Mouse (Mus musculus) lung, postnatal 0 days (tissue): Measurements from ENCODE around the gene Hes5. TPM values are rescaled to one million over a fixed set of nuclear protein-coding genes. Genes with fewer than 3 reads are reported as not detected.
A peak's percentile ranks its signal among the peaks of the same experiment; 100 is the strongest.

ENCODE experiments used
- ATAC-seq: fragments of 200-750 bp; cut with Nextera tagmentation; 2 replicates; pipeline ENCODE4 v1.8.0; 2017; ENCODE audit warnings: moderate library complexity
- DNase-seq: peaks from one replicate; pipeline ENCODE4 v3.0.0-alpha.2; 2016; ENCODE audit warnings: low spot score
- H3K27ac ChIP-seq: fragments of 300-500 bp; sonication (generic); 2 replicates; pipeline ENCODE4 v1.5.1; 2014; ENCODE audit warnings: antibody characterized with exemption, mild to moderate bottlenecking, low read length, mixed read lengths
- H3K27me3 ChIP-seq: fragments of 300-500 bp; sonication (generic); replicated peaks from 2 replicates; pipeline ENCODE4 v1.6.1; 2014; ENCODE audit warnings: low read length, mixed read lengths; ENCODE audit not compliant: insufficient read depth
- H3K36me3 ChIP-seq: fragments of 300-500 bp; sonication (generic); 2 replicates; pipeline ENCODE4 v1.6.1; 2014; ENCODE audit warnings: low read length, mixed read lengths; ENCODE audit not compliant: insufficient read depth
- H3K4me1 ChIP-seq: fragments of 300-500 bp; sonication (generic); 2 replicates; pipeline ENCODE4 v1.6.1; 2014; ENCODE audit warnings: antibody characterized with exemption, low read depth, low read length, mixed read lengths; ENCODE audit not compliant: insufficient read depth
- H3K4me2 ChIP-seq: fragments of 300-500 bp; sonication (generic); replicated peaks from 2 replicates; pipeline ENCODE4 v1.6.1; 2014; ENCODE audit warnings: low read depth, mild to moderate bottlenecking, low read length, moderate library complexity, mixed read lengths
- H3K4me3 ChIP-seq: fragments of 300-500 bp; sonication (generic); 2 replicates; pipeline ENCODE4 v1.5.1; 2014; ENCODE audit warnings: low read depth, low read length
- H3K9ac ChIP-seq: fragments of 300-500 bp; sonication (generic); replicated peaks from 2 replicates; pipeline ENCODE4 v1.6.1; 2014; ENCODE audit warnings: low read depth, mild to moderate bottlenecking
- H3K9me3 ChIP-seq: fragments of 300-500 bp; sonication (generic); 2 replicates; pipeline ENCODE4 v1.6.1; 2016; ENCODE audit warnings: low read length, mixed read lengths
- CTCF ChIP-seq: IDR thresholded peaks from 2 replicates; pipeline ENCODE4 v1.5.1; 2016; ENCODE audit warnings: antibody characterized with exemption, mild to moderate bottlenecking
- EP300 ChIP-seq: IDR thresholded peaks from 2 replicates; pipeline ENCODE4 v1.6.1; 2016; ENCODE audit warnings: antibody characterized with exemption, mild to moderate bottlenecking, control low read depth
- WGBS: fragments of 180-500 bp; shearing (Covaris S2); extraction: QIAGEN DNeasy Blood & Tissue Kit; methylation state at CpG from one replicate; pipeline ENCODE4 v1.1.7; 2014; 5-methylcytosine and 5-hydroxymethylcytosine counted together
- polyA plus RNA-seq: library from polyadenylated mRNA; unstranded; fragments of >200 nt; fragmentation: Nextera tagmentation; extraction: Ambion mirVana; gene quantifications from 2 replicates; pipeline ENCODE4 v1.2.1, GENCODE M21; 2015

The Hes5 gene
- polyA plus RNA-seq = 0.10 TPM in 1 of 2 replicates, not detected in the other

DNA sequence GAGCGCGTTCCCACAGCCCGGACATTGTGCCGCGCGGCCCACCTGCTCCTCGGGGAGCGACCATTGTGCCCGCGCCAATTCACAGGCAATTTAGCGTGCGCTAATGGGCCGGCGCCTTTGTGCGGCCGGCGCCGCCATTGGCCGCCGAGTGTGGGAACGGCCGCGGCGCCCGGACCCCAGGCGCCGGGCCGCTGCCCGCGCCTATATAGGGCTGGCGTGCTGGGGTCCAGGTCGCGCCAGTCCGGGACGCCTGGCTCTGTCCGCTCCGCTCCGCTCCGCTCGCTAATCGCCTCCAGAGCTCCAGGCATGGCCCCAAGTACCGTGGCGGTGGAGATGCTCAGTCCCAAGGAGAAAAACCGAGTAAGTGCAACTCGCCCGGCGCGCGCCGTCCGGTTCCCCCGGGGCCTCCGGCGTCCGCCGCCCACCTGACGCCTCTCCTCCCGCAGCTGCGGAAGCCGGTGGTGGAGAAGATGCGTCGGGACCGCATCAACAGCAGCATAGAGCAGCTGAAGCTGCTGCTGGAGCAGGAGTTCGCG is at the start of gene Hes5:
Gene Hes5, plus strand, starts transcription at position 234 of the 536 bp plus-strand sequence.
- DNase-seq (no peak), ATAC-seq (no peak)
- 1% methylated on average over 49 of the region's 65 CpGs for WGBS
- Histone ChIP-seq H3K4me3 (peak within 1 kb of the TSS; percentile 33), H3K27ac (no peak within 1 kb of the TSS), H3K9ac (no peak within 1 kb of the TSS), H3K4me2 (peak within 1 kb of the TSS; percentile 70), H3K36me3 (no peaks in the 10 kb centered on the region), H3K9me3 (no peaks in the 10 kb centered on the region), H3K4me1 (peaks cover 3% of the 10 kb centered on the region; the same call in 1 of the 2 replicates), H3K27me3 (peaks cover 51% of the 10 kb centered on the region)
- TF ChIP-seq CTCF = no peak
- no peak for TF ChIP-seq EP300

DNA sequence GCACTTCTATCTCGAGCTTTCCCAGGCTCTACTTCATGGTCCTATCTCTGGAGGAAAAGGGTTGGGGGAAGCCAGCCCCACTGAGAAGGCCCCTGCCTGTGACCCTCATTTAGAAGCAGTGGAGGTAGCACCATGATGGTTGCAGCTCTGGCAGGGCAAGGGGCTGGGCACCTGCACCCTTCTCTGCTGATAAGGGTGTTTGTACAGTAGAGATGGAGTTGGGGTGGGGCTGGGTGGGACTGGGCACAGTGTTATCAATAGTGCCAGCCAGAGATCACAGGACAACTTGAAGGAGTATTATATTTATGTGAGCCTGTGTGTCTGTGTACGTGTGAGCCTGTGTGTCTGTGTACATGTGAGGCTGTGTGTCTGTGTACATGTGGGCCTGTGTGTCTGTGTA is 49.1 kb upstream of the Hes5 start:
- no peaks in the 10 kb centered on the region for H3K36me3 ChIP-seq
- DNase-seq (no peak), ATAC-seq (no peak)
- H3K9ac ChIP-seq = no peak overlapping the region
- no peaks in the 10 kb centered on the region for H3K9me3 ChIP-seq
- peaks cover 13% of the 10 kb centered on the region; the same call in 1 of the 2 replicates for H3K4me1 ChIP-seq
- H3K27ac ChIP-seq = no peak overlapping the region
- no peaks in the 10 kb centered on the region for H3K27me3 ChIP-seq
- no peak overlapping the region for H3K4me3 ChIP-seq
- H3K4me2 ChIP-seq = no peak overlapping the region
- TF ChIP-seq EP300 (no peak), CTCF (no peak)
- 43% methylated on average over 2 of the region's 2 CpGs for WGBS

DNA sequence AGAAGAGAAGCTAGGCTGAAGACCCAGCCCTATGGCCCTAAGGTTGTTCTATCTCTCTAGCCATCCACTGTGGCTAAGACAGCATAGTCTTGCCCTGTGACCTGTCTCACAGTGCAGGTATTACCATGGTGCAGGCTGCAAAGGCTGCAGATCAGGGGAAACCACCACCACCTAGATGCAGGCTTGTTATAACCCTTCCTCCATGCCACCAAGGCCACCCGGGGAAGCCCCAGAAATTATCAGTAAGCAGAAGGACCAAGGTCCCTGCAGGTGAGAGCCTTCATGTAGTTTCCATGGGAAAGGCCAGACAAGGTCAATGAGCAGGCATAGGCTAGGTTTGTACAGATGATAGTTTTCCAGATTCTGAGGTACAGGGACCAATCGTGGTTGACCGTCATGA is 46.9 kb upstream of the Hes5 start:
- H3K4me2 ChIP-seq = no peak overlapping the region
- no peaks in the 10 kb centered on the region for H3K27me3 ChIP-seq
- no peaks in the 10 kb centered on the region for H3K36me3 ChIP-seq
- no peaks in the 10 kb centered on the region; the same call in 1 of the 2 replicates for H3K9me3 ChIP-seq
- WGBS = 96% methylated on average over 3 of the region's 3 CpGs
- H3K27ac ChIP-seq = no peak overlapping the region
- H3K4me1 ChIP-seq = peaks cover 9% of the 10 kb centered on the region; the same call in 1 of the 2 replicates
- TF ChIP-seq CTCF (no peak), EP300 (no peak)
- ATAC-seq (no peak), DNase-seq (no peak)
- no peak overlapping the region for H3K9ac ChIP-seq
- no peak overlapping the region for H3K4me3 ChIP-seq

DNA sequence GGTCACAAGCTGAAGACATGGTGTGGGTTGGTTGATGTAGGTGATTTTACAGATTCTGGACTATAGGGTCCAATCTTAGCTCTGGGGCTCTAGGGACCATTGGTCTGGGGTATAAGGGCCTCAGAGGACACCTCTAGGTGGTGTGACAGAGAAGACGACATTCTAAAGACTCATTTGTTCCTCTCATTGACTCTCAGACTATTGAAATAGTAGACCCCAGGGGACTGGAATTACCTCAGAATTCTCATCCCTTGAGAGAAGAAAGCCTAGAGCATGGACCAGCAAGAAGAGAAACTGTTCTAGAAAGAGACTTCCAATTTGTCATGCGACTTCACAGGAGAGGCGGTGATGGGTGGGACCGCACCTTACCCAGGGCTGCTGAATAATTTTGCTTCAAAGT is 46.5 kb upstream of the Hes5 start:
- peaks cover 9% of the 10 kb centered on the region; the same call in 1 of the 2 replicates for H3K4me1 ChIP-seq
- no peaks in the 10 kb centered on the region for H3K36me3 ChIP-seq
- ATAC-seq = no peak
- no peak overlapping the region for H3K27ac ChIP-seq
- no peak for DNase-seq
- H3K9ac ChIP-seq = no peak overlapping the region
- no peaks in the 10 kb centered on the region for H3K27me3 ChIP-seq
- no peaks in the 10 kb centered on the region; the same call in 1 of the 2 replicates for H3K9me3 ChIP-seq
- 92% methylated on average over 4 of the region's 4 CpGs for WGBS
- TF ChIP-seq EP300 (no peak), CTCF (no peak)
- no peak overlapping the region for H3K4me3 ChIP-seq
- H3K4me2 ChIP-seq = no peak overlapping the region

DNA sequence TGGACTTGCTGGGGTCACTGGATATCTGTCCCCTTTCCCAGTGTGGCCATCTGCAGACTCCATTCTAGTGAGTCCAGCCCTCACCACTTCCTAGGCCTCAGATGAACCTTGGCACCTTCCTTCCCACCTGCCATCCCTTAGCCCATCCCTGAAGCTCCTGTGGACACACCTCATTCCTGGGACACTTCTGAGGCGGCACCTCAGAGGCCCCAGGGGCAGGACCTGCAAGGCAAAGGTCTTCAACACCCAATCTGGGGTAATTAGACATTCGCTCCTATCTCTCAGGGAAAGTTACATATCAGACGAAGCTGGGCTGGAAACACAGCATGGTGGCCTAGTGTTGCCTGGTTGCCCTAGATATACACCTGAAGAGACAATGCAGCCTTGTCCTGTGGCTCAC is 46.0 kb upstream of the Hes5 start:
- TF ChIP-seq CTCF (no peak), EP300 (no peak)
- Histone ChIP-seq H3K27me3 (no peaks in the 10 kb centered on the region), H3K27ac (no peak overlapping the region), H3K4me3 (no peak overlapping the region), H3K9ac (no peak overlapping the region), H3K4me2 (no peak overlapping the region), H3K4me1 (peaks cover 9% of the 10 kb centered on the region; the same call in 1 of the 2 replicates), H3K36me3 (no peaks in the 10 kb centered on the region), H3K9me3 (no peaks in the 10 kb centered on the region; the same call in 1 of the 2 replicates)
- 77% methylated on average over 3 of the region's 3 CpGs for WGBS
- DNase-seq = no peak
- no peak for ATAC-seq

DNA sequence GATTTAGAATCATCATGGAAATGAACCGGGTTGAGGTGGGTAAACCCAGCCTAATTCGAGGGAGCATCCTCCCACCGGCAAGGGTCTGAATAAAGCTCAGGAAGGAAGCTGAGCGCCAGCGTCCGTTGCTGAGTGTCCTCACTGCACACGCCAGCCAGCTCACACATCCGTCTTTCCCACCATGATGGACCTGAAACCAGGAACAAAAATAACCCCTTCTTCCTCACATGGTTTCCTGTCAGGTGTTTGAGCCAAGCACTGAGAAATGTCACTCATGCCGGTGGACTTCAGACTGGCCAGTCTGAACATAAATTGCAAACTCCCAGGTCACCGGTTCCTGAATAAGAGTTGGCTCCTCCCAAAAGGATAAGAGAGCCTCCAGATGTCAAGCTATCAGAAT is 45.4 kb upstream of the Hes5 start:
- no peaks in the 10 kb centered on the region; the same call in 1 of the 2 replicates for H3K9me3 ChIP-seq
- DNase-seq (no peak), ATAC-seq (no peak)
- TF ChIP-seq CTCF (no peak), EP300 (no peak)
- no peak overlapping the region for H3K4me3 ChIP-seq
- H3K27me3 ChIP-seq = no peaks in the 10 kb centered on the region
- no peak overlapping the region for H3K4me2 ChIP-seq
- peaks cover 9% of the 10 kb centered on the region; the same call in 1 of the 2 replicates for H3K4me1 ChIP-seq
- no peak overlapping the region for H3K9ac ChIP-seq
- H3K36me3 ChIP-seq = no peaks in the 10 kb centered on the region
- H3K27ac ChIP-seq = no peak overlapping the region
- WGBS = 63% methylated on average over 10 of the region's 10 CpGs
